Mouse (Mus musculus): Measurements from ENCODE around the gene Mcu. TPM values are rescaled to one million over a fixed set of nuclear protein-coding genes. Genes with fewer than 3 reads are reported as not detected.

The Mcu gene
- total RNA-seq, 1 experiment = 12.3 TPM

GRCm38 (mm10) chr10:59576305-59576704 lies 40.2 kb downstream of the Mcu start:
- no peak for DNase-seq (ENCODE audit: low read depth, low spot score)
- Histone ChIP-seq H3K9ac (ENCODE audit: insufficient read depth, low read depth, low read length, poor library complexity, severe bottlenecking) (no peak overlapping the region), H3K4me1 (ENCODE audit: control insufficient read depth in 2 of 2, insufficient read depth in 2 of 2, low read length in 2 of 2, poor library complexity in 1 of 2) (peaks cover 7 to 11% of the 10 kb centered on the region in 2 experiments; a peak in 3 of 4 replicates), H3K9me3 (ENCODE audit: control insufficient read depth, insufficient read depth, low read depth, low read length) (no peaks in the 10 kb centered on the region), H3K36me3 (ENCODE audit: control insufficient read depth, insufficient read depth, low read length, poor library complexity, severe bottlenecking) (no peaks in the 10 kb centered on the region), H3K27ac (ENCODE audit: insufficient read depth, low read depth, low read length, poor library complexity, severe bottlenecking) (no peak overlapping the region), H3K4me3 (ENCODE audit: insufficient read depth in 1 of 2, low read depth in 1 of 2, low read length in 2 of 2, poor library complexity in 1 of 2, severe bottlenecking in 1 of 2) (no peak overlapping the region)
- TF ChIP-seq HCFC1 (IDR thresholded peaks at IDR 0.05; ENCODE audit: borderline replicate concordance, insufficient read depth, low read length) (no peak), ZNF384 (IDR thresholded peaks at IDR 0.05; ENCODE audit: low read depth, low read length) (no peak), CHD2 (IDR thresholded peaks at IDR 0.05; ENCODE audit: low read depth, low read length) (no peak), MAFK (IDR thresholded peaks at IDR 0.05; ENCODE audit: insufficient read depth, low read depth, low read length) (no peak), ZC3H11A (IDR thresholded peaks at IDR 0.05; ENCODE audit: borderline replicate concordance, low read depth, low read length) (no peak)
- in situ Hi-C loops (cut with MboI; ENCODE audit: low sequenced_read_pairs in 2 of 2, unreplicated experiment in 2 of 2) = no loop called here

DNA sequence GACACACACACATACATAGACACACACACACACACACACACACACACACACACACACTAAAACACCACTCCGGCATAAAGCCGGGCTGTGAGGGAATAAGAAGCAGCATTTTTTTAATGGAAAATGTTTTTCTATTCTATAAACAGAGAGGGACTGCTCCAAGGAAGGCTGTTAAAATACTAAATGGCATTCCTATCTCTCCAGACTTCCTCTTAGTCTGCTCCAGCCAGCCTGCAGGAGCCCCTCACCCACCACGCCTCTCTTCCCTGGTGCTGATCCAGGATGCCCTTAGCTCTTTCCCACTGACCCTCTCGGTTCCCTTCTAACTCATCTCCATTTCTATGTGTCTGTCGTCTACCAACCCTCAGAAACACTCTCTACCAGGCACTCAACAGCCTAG lies 44.5 kb downstream of the Mcu start:
- Histone ChIP-seq H3K9ac (ENCODE audit: insufficient read depth, low read depth, low read length, poor library complexity, severe bottlenecking) (no peak overlapping the region), H3K4me3 (ENCODE audit: insufficient read depth in 1 of 2, low read depth in 1 of 2, low read length in 2 of 2, poor library complexity in 1 of 2, severe bottlenecking in 1 of 2) (no peak overlapping the region), H3K9me3 (ENCODE audit: control insufficient read depth, insufficient read depth, low read depth, low read length) (no peaks in the 10 kb centered on the region), H3K4me1 (ENCODE audit: control insufficient read depth in 2 of 2, insufficient read depth in 2 of 2, low read length in 2 of 2, poor library complexity in 1 of 2) (peaks cover 2 to 17% of the 10 kb centered on the region in 2 experiments; a peak in 3 of 4 replicates), H3K36me3 (ENCODE audit: control insufficient read depth, insufficient read depth, low read length, poor library complexity, severe bottlenecking) (no peaks in the 10 kb centered on the region), H3K27ac (ENCODE audit: insufficient read depth, low read depth, low read length, poor library complexity, severe bottlenecking) (no peak overlapping the region)
- TF ChIP-seq MAFK (IDR thresholded peaks at IDR 0.05; ENCODE audit: insufficient read depth, low read depth, low read length) (no peak), ZC3H11A (IDR thresholded peaks at IDR 0.05; ENCODE audit: borderline replicate concordance, low read depth, low read length) (no peak), HCFC1 (IDR thresholded peaks at IDR 0.05; ENCODE audit: borderline replicate concordance, insufficient read depth, low read length) (no peak), CHD2 (IDR thresholded peaks at IDR 0.05; ENCODE audit: low read depth, low read length) (no peak), ZNF384 (IDR thresholded peaks at IDR 0.05; ENCODE audit: low read depth, low read length) (no peak)
- in situ Hi-C loops (cut with MboI; ENCODE audit: low sequenced_read_pairs in 2 of 2, unreplicated experiment in 2 of 2) = no loop called here
- no peak for DNase-seq (ENCODE audit: low read depth, low spot score)

GRCm38 (mm10) chr10:59571273-59571672 lies 45.2 kb downstream of the Mcu start:
- no peak for DNase-seq (ENCODE audit: low read depth, low spot score)
- no peak overlapping the region for H3K27ac ChIP-seq (ENCODE audit: insufficient read depth, low read depth, low read length, poor library complexity, severe bottlenecking)
- no peak for TF ChIP-seq ZNF384 (IDR thresholded peaks at IDR 0.05; ENCODE audit: low read depth, low read length)
- TF ChIP-seq CHD2 (IDR thresholded peaks at IDR 0.05; ENCODE audit: low read depth, low read length) = no peak
- TF ChIP-seq HCFC1 (IDR thresholded peaks at IDR 0.05; ENCODE audit: borderline replicate concordance, insufficient read depth, low read length) = no peak
- no peak for TF ChIP-seq ZC3H11A (IDR thresholded peaks at IDR 0.05; ENCODE audit: borderline replicate concordance, low read depth, low read length)
- TF ChIP-seq MAFK (IDR thresholded peaks at IDR 0.05; ENCODE audit: insufficient read depth, low read depth, low read length) = no peak
- in situ Hi-C loops (cut with MboI; ENCODE audit: low sequenced_read_pairs in 2 of 2, unreplicated experiment in 2 of 2) = no loop called here
- H3K4me1 ChIP-seq (ENCODE audit: control insufficient read depth in 2 of 2, insufficient read depth in 2 of 2, low read length in 2 of 2, poor library complexity in 1 of 2) = peaks cover 2 to 17% of the 10 kb centered on the region in 2 experiments; a peak in 3 of 4 replicates
- H3K9ac ChIP-seq (ENCODE audit: insufficient read depth, low read depth, low read length, poor library complexity, severe bottlenecking) = no peak overlapping the region
- H3K36me3 ChIP-seq (ENCODE audit: control insufficient read depth, insufficient read depth, low read length, poor library complexity, severe bottlenecking) = no peaks in the 10 kb centered on the region
- no peak overlapping the region for H3K4me3 ChIP-seq (ENCODE audit: insufficient read depth in 1 of 2, low read depth in 1 of 2, low read length in 2 of 2, poor library complexity in 1 of 2, severe bottlenecking in 1 of 2)
- H3K9me3 ChIP-seq (ENCODE audit: control insufficient read depth, insufficient read depth, low read depth, low read length) = no peaks in the 10 kb centered on the region

DNA sequence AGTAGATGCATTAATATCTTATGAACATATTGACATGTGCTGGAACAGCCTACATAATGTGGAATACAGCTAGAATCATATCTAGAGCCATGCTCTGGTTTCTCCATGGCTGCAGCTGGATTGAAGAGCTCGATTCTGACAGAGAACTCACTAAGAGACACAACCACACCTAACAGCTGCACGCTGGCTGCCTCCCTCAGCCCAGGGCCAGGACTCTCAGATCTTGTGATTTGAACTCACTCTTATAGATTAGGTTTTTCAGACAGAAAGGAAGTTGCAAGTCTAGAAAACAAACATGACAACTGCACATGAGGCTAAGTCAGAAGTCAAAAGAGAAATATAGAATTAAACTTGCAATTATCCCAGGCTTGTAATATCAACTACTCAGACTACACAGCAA lies 45.7 kb downstream of the Mcu start:
- H3K4me1 ChIP-seq (ENCODE audit: control insufficient read depth in 2 of 2, insufficient read depth in 2 of 2, low read length in 2 of 2, poor library complexity in 1 of 2) = peaks cover 2 to 17% of the 10 kb centered on the region in 2 experiments; a peak in 3 of 4 replicates
- H3K9me3 ChIP-seq (ENCODE audit: control insufficient read depth, insufficient read depth, low read depth, low read length) = no peaks in the 10 kb centered on the region
- H3K9ac ChIP-seq (ENCODE audit: insufficient read depth, low read depth, low read length, poor library complexity, severe bottlenecking) = no peak overlapping the region
- no peak for DNase-seq (ENCODE audit: low read depth, low spot score)
- no peaks in the 10 kb centered on the region for H3K36me3 ChIP-seq (ENCODE audit: control insufficient read depth, insufficient read depth, low read length, poor library complexity, severe bottlenecking)
- no peak overlapping the region for H3K4me3 ChIP-seq (ENCODE audit: insufficient read depth in 1 of 2, low read depth in 1 of 2, low read length in 2 of 2, poor library complexity in 1 of 2, severe bottlenecking in 1 of 2)
- in situ Hi-C loops (cut with MboI; ENCODE audit: low sequenced_read_pairs in 2 of 2, unreplicated experiment in 2 of 2) = no loop called here
- TF ChIP-seq ZC3H11A (IDR thresholded peaks at IDR 0.05; ENCODE audit: borderline replicate concordance, low read depth, low read length) = no peak
- TF ChIP-seq MAFK (IDR thresholded peaks at IDR 0.05; ENCODE audit: insufficient read depth, low read depth, low read length) = no peak
- TF ChIP-seq CHD2 (IDR thresholded peaks at IDR 0.05; ENCODE audit: low read depth, low read length) = no peak
- TF ChIP-seq HCFC1 (IDR thresholded peaks at IDR 0.05; ENCODE audit: borderline replicate concordance, insufficient read depth, low read length) = no peak
- no peak for TF ChIP-seq ZNF384 (IDR thresholded peaks at IDR 0.05; ENCODE audit: low read depth, low read length)
- no peak overlapping the region for H3K27ac ChIP-seq (ENCODE audit: insufficient read depth, low read depth, low read length, poor library complexity, severe bottlenecking)

GRCm38 (mm10) chr10:59570360-59570759 lies 46.1 kb downstream of the Mcu start:
- in situ Hi-C loops (cut with MboI; ENCODE audit: low sequenced_read_pairs in 2 of 2, unreplicated experiment in 2 of 2) = no loop called here
- no peaks in the 10 kb centered on the region for H3K9me3 ChIP-seq (ENCODE audit: control insufficient read depth, insufficient read depth, low read depth, low read length)
- no peak for TF ChIP-seq ZNF384 (IDR thresholded peaks at IDR 0.05; ENCODE audit: low read depth, low read length)
- TF ChIP-seq HCFC1 (IDR thresholded peaks at IDR 0.05; ENCODE audit: borderline replicate concordance, insufficient read depth, low read length) = no peak
- no peak for TF ChIP-seq ZC3H11A (IDR thresholded peaks at IDR 0.05; ENCODE audit: borderline replicate concordance, low read depth, low read length)
- TF ChIP-seq MAFK (IDR thresholded peaks at IDR 0.05; ENCODE audit: insufficient read depth, low read depth, low read length) = no peak
- TF ChIP-seq CHD2 (IDR thresholded peaks at IDR 0.05; ENCODE audit: low read depth, low read length) = no peak

More at GRCm38 (mm10) chr10:59570360-59570759, 46.1 kb downstream of the Mcu start:
- Histone ChIP-seq H3K9ac (ENCODE audit: insufficient read depth, low read depth, low read length, poor library complexity, severe bottlenecking) (no peak overlapping the region), H3K36me3 (ENCODE audit: control insufficient read depth, insufficient read depth, low read length, poor library complexity, severe bottlenecking) (no peaks in the 10 kb centered on the region), H3K4me1 (ENCODE audit: control insufficient read depth in 2 of 2, insufficient read depth in 2 of 2, low read length in 2 of 2, poor library complexity in 1 of 2) (peaks cover 2 to 20% of the 10 kb centered on the region in 2 experiments; a peak in 3 of 4 replicates), H3K27ac (ENCODE audit: insufficient read depth, low read depth, low read length, poor library complexity, severe bottlenecking) (no peak overlapping the region), H3K4me3 (ENCODE audit: insufficient read depth in 1 of 2, low read depth in 1 of 2, low read length in 2 of 2, poor library complexity in 1 of 2, severe bottlenecking in 1 of 2) (no peak overlapping the region)
- no peak for DNase-seq (ENCODE audit: low read depth, low spot score)

Data from ES-E14 (cell line).